Mouse (Mus musculus): Measurements from ENCODE around the gene Hnrnpa2b1. TPM values are rescaled to one million over a fixed set of nuclear protein-coding genes. Genes with fewer than 3 reads are reported as not detected.

The Hnrnpa2b1 gene
- polyA plus RNA-seq, 1 experiment from 2014 or later, result 712 TPM

DNA sequence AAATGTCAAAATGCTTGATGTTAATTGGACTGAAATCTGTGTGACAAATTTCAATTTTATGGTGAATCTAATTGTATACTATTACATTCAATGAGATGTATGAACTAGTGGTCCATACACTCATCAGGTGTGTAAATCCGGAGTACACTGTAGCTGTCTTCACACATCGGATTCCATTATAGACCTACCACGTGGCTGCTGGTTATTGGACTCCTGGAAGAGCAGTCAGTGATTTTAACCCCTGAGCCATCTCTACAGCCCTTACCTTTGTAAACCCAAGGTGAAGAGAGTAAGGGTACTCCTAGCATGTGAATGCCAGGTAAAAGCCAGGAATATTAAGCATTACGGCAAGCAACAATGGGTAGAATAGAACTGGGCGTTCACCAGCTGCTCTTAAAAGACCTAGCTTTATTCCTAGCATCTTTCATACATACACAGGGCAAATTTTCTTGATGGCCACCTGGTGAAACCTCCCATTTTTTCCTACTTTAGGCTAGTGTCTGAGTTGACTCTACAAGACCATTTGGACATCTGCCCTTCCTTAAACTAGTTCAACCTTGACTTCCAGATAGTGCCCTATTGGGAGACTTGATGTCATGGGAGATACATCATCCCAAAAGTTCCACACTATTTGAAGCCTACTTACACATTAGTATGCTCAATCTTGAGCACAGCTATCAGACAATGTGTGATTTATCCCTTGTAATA, 10.2 kb downstream of the Hnrnpa2b1 start:
- peak; percentile 27 for ATAC-seq (ENCODE audit: low read depth)
- peaks cover 51% of the 10 kb centered on the region for H3K36me3 ChIP-seq (ENCODE audit: control insufficient read depth, insufficient read depth)

DNA sequence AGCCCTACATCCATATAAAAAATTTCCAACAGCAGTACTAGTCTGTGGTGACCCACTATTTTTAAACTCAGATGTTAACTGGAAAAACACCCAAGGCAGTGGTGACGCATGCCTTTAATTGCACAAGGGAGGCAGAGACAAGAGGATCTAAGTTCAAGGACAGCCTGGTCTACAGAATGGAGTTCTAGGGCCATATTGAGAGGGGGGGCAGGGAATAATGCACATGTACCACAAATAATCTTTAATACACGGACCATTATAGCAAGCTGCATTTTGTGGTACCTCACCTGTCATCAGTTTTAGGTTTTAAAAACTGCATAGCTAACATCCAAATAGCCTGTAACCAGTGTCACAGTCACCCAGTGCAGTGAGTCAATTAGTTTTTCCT, 10.8 kb downstream of the Hnrnpa2b1 start:
- no peak overlapping the region for H3K27ac ChIP-seq (ENCODE audit: low read length)
- 39% methylated on average over 2 of the region's 2 CpGs for WGBS (ENCODE audit: insufficient replicate concordance)
- no peak overlapping the region for H3K4me2 ChIP-seq (ENCODE audit: low read depth, low read length)
- no peaks in the 10 kb centered on the region for H3K9me3 ChIP-seq (replicated peaks; ENCODE audit: control insufficient read depth, low read length)
- H3K4me3 ChIP-seq (ENCODE audit: low read depth, low read length), result no peak overlapping the region
- no peak overlapping the region for H3K9ac ChIP-seq (ENCODE audit: low read depth, low read length)
- peak; percentile 32 for ATAC-seq (ENCODE audit: low read depth)
- H3K27me3 ChIP-seq (ENCODE audit: control insufficient read depth, insufficient read depth, low read depth, low read length), result no peaks in the 10 kb centered on the region
- peaks cover 4% of the 10 kb centered on the region; the same call in 1 of the 2 replicates for H3K4me1 ChIP-seq (ENCODE audit: control insufficient read depth, low read depth, low read length)
- peaks cover 47% of the 10 kb centered on the region for H3K36me3 ChIP-seq (ENCODE audit: control insufficient read depth, insufficient read depth)

More for the DNA sequence above, 10.2 kb downstream of the Hnrnpa2b1 start:
- no peak overlapping the region for H3K9ac ChIP-seq (ENCODE audit: low read depth, low read length)
- H3K9me3 ChIP-seq (replicated peaks; ENCODE audit: control insufficient read depth, low read length), result no peaks in the 10 kb centered on the region
- no peak overlapping the region for H3K27ac ChIP-seq (ENCODE audit: low read length)
- 58% methylated on average over 5 of the region's 5 CpGs for WGBS (ENCODE audit: insufficient replicate concordance)
- H3K27me3 ChIP-seq (ENCODE audit: control insufficient read depth, insufficient read depth, low read depth, low read length), result no peaks in the 10 kb centered on the region
- no peak overlapping the region for H3K4me3 ChIP-seq (ENCODE audit: low read depth, low read length)
- H3K4me2 ChIP-seq (ENCODE audit: low read depth, low read length), result no peak overlapping the region
- peaks cover 5% of the 10 kb centered on the region; the same call in 1 of the 2 replicates for H3K4me1 ChIP-seq (ENCODE audit: control insufficient read depth, low read depth, low read length)

DNA sequence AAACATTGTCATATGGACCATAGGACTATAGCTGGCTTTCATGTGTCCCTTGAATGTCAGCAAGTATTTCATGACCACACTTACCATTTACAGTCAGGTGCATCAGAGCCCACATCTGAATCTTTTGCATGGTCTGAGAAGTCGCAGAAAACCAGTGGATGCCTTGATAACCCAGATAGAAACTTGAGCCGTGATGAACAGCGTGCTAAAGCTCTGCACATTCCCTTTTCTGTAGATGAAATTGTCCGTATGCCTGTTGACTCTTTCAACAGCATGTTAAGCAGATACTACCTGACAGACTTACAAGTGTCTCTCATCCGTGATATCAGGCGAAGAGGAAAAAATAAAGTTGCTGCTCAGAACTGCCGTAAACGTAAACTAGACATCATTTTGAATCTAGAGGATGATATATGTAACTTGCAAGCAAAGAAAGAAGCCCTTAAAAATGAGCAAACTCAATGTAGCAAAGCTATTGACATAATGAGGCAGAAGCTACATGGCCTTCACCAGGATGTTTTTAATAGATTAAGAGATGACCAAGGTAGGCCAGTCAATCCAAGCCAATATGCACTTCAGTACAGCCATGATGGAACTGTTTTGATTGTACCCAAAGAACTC, 11.8 kb downstream of the Hnrnpa2b1 start:
- Histone ChIP-seq H3K27ac (ENCODE audit: low read length) (no peak overlapping the region), H3K36me3 (ENCODE audit: control insufficient read depth, insufficient read depth) (peaks cover 37% of the 10 kb centered on the region), H3K4me2 (ENCODE audit: low read depth, low read length) (no peak overlapping the region), H3K4me3 (ENCODE audit: low read depth, low read length) (no peak overlapping the region), H3K9me3 (replicated peaks; ENCODE audit: control insufficient read depth, low read length) (no peaks in the 10 kb centered on the region), H3K27me3 (ENCODE audit: control insufficient read depth, insufficient read depth, low read depth, low read length) (no peaks in the 10 kb centered on the region), H3K9ac (ENCODE audit: low read depth, low read length) (no peak overlapping the region), H3K4me1 (ENCODE audit: control insufficient read depth, low read depth, low read length) (peaks cover 2% of the 10 kb centered on the region; the same call in 1 of the 2 replicates)
- 65% methylated on average over 8 of the region's 8 CpGs for WGBS (ENCODE audit: insufficient replicate concordance)
- ATAC-seq (ENCODE audit: low read depth), result no peak

DNA sequence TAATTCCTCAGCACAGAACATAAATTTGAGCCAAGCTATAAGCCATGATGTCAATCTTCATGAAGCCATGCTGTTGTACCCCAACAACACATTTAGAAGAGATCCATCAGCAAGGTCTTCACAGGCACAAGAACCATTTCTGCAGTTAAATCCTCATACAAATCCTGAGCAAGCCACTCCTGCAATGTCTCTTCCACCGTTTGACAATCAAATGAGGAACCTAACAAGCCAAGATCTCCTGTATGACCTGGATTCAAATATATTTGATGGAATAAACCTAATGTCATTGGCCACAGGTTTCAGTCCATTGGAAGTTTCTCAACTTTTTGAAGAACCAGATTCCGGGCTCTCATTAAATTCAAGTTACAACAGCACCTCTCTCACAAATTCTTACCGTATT, 12.4 kb downstream of the Hnrnpa2b1 start:
- Histone ChIP-seq H3K36me3 (ENCODE audit: control insufficient read depth, insufficient read depth) (peaks cover 35% of the 10 kb centered on the region), H3K4me1 (ENCODE audit: control insufficient read depth, low read depth, low read length) (peaks cover 2% of the 10 kb centered on the region; the same call in 1 of the 2 replicates), H3K27ac (ENCODE audit: low read length) (no peak overlapping the region), H3K9me3 (replicated peaks; ENCODE audit: control insufficient read depth, low read length) (no peaks in the 10 kb centered on the region), H3K9ac (ENCODE audit: low read depth, low read length) (no peak overlapping the region), H3K4me3 (ENCODE audit: low read depth, low read length) (no peak overlapping the region), H3K4me2 (ENCODE audit: low read depth, low read length) (no peak overlapping the region), H3K27me3 (ENCODE audit: control insufficient read depth, insufficient read depth, low read depth, low read length) (no peaks in the 10 kb centered on the region)
- 57% methylated on average over 3 of the region's 3 CpGs for WGBS (ENCODE audit: insufficient replicate concordance)
- ATAC-seq (ENCODE audit: low read depth), result no peak

DNA sequence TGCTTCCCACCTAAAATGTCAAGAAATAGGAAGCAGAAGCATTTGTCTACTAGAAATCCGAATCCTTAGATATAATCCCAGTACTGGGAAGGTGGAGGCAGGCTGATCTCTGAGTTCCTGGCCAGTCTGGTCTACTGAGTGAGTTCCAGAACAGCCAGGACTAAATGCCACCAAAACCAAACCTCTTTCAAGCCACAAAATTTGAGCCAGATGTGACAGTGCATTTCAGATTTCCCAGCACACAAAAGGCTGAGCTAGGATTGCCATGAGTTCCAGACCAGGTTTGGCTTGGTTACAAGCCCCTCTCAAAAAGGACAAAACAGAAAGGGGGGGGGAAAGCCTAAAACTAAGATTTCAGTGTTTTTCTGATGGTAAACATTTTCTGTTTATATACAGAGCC, 13.5 kb downstream of the Hnrnpa2b1 start:
- 62% methylated on average over 1 of the region's 1 CpGs for WGBS (ENCODE audit: insufficient replicate concordance)
- no peak for ATAC-seq (ENCODE audit: low read depth)
- no peak overlapping the region for H3K9ac ChIP-seq (ENCODE audit: low read depth, low read length)
- peaks cover 26% of the 10 kb centered on the region for H3K36me3 ChIP-seq (ENCODE audit: control insufficient read depth, insufficient read depth)
- no peak overlapping the region for H3K4me2 ChIP-seq (ENCODE audit: low read depth, low read length)
- H3K4me1 ChIP-seq (ENCODE audit: control insufficient read depth, low read depth, low read length), result peaks cover 2% of the 10 kb centered on the region; the same call in 1 of the 2 replicates
- H3K27ac ChIP-seq (ENCODE audit: low read length), result no peak overlapping the region
- no peak overlapping the region for H3K4me3 ChIP-seq (ENCODE audit: low read depth, low read length)
- H3K27me3 ChIP-seq (ENCODE audit: control insufficient read depth, insufficient read depth, low read depth, low read length), result no peaks in the 10 kb centered on the region
- H3K9me3 ChIP-seq (replicated peaks; ENCODE audit: control insufficient read depth, low read length), result no peaks in the 10 kb centered on the region

DNA sequence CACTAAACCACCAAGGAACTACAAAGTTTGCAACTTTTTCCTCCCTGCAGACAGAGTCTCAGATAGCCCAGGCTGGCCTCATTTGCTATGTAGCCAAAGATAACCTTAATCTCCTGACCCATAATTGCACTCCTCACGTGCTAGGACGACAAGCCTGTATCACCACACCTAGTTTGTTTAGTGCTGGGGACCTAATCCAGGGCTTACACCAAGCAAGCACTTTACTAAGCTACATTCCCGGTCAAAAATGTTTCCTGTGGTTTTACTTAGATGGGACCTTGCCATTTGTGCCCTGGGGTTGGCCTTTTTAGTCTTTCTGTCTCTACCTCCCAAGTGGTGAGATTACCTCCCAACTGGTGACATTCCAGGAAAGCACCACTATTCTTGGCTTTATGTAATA, 14.7 kb downstream of the Hnrnpa2b1 start:
- Histone ChIP-seq H3K27ac (ENCODE audit: low read length) (no peak overlapping the region), H3K4me2 (ENCODE audit: low read depth, low read length) (no peak overlapping the region), H3K9me3 (replicated peaks; ENCODE audit: control insufficient read depth, low read length) (no peaks in the 10 kb centered on the region), H3K4me3 (ENCODE audit: low read depth, low read length) (no peak overlapping the region), H3K36me3 (ENCODE audit: control insufficient read depth, insufficient read depth) (peaks cover 17% of the 10 kb centered on the region), H3K27me3 (ENCODE audit: control insufficient read depth, insufficient read depth, low read depth, low read length) (no peaks in the 10 kb centered on the region), H3K4me1 (ENCODE audit: control insufficient read depth, low read depth, low read length) (peaks cover 2% of the 10 kb centered on the region; the same call in 1 of the 2 replicates), H3K9ac (ENCODE audit: low read depth, low read length) (no peak overlapping the region)
- no peak; the same call in 1 of the 2 replicates for ATAC-seq (ENCODE audit: low read depth)
- 16% methylated on average over 3 of the region's 3 CpGs for WGBS (ENCODE audit: insufficient replicate concordance)

DNA sequence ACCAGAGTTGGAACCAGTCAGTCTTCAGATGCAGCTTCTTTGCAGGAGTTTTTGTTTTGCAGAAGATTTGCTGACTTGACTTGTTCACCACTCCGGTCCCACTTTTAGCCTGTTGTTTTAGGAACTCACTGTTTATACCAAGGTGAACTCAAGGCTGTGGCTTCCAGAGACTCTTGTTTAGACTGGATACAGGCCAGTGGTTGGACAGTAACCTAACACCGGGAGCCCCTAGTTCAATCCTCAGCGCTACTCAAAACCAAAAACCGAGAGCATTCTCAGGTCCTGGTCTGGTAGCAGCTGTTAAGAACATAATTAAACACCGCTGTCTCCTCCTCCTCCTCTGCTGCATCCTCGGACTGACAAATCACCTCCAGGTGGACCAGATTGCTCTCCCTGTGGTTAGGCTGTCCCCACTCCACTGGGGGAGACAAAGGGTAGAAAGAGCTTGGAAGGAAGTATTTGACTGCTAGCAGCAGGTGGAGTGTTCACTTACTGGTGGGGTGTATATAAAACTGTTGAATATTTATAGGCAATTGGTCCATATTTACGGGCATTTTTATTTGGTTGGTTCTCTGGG, 16.7 kb downstream of the Hnrnpa2b1 start:
- Histone ChIP-seq H3K27me3 (ENCODE audit: control insufficient read depth, insufficient read depth, low read depth, low read length) (no peaks in the 10 kb centered on the region), H3K9me3 (replicated peaks; ENCODE audit: control insufficient read depth, low read length) (no peaks in the 10 kb centered on the region), H3K27ac (ENCODE audit: low read length) (no peak overlapping the region), H3K9ac (ENCODE audit: low read depth, low read length) (no peak overlapping the region), H3K4me2 (ENCODE audit: low read depth, low read length) (no peak overlapping the region), H3K4me1 (ENCODE audit: control insufficient read depth, low read depth, low read length) (no peaks in the 10 kb centered on the region; the same call in 1 of the 2 replicates), H3K36me3 (ENCODE audit: control insufficient read depth, insufficient read depth) (peaks cover 5% of the 10 kb centered on the region), H3K4me3 (ENCODE audit: low read depth, low read length) (no peak overlapping the region)
- ATAC-seq (ENCODE audit: low read depth), result no peak
- WGBS (ENCODE audit: insufficient replicate concordance), result 67% methylated on average over 7 of the region's 7 CpGs

DNA sequence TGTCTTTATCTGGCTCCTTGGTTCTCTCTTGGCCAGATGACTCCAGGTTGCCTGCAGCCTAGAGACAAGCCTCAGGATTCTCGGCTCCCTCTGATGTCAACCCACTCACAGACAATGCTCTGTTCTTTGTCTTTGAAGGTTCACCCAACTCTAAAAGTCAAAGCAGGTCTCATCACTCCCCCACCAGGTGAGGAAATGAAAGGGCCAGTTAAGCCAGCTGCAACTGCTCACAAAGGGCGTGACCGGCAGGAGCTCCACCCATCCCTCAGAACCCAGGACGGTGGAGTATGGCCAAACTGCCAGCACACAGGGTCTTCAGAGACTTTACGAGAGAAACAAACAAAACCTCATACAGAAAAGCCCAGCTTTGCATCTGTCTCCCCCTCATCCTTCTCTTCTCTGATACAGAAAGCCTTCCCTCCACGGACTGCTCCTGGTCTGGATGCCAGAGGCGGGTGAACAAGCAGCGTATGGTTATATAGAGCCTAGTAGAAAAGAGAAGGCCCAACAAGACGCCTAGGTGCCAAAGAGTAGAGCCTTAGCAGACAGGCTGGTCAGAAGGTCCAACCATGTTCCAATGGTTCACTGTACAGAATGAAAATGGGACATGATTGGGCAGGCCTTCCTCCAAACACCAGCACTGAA, 27.4 kb downstream of the Hnrnpa2b1 start:
- H3K9me3 ChIP-seq (replicated peaks; ENCODE audit: control insufficient read depth, low read length), result no peaks in the 10 kb centered on the region
- no peak for ATAC-seq (ENCODE audit: low read depth)
- H3K27me3 ChIP-seq (ENCODE audit: control insufficient read depth, insufficient read depth, low read depth, low read length), result peaks cover 3% of the 10 kb centered on the region; the same call in 1 of the 2 replicates
- no peaks in the 10 kb centered on the region for H3K36me3 ChIP-seq (ENCODE audit: control insufficient read depth, insufficient read depth)
- no peak overlapping the region for H3K4me3 ChIP-seq (ENCODE audit: low read depth, low read length)
- H3K4me2 ChIP-seq (ENCODE audit: low read depth, low read length), result no peak overlapping the region
- no peak overlapping the region for H3K27ac ChIP-seq (ENCODE audit: low read length)
- H3K9ac ChIP-seq (ENCODE audit: low read depth, low read length), result no peak overlapping the region
- 48% methylated on average over 9 of the region's 9 CpGs for WGBS (ENCODE audit: insufficient replicate concordance)
- H3K4me1 ChIP-seq (ENCODE audit: control insufficient read depth, low read depth, low read length), result no peaks in the 10 kb centered on the region
